13 mouse cellular contexts compared by ENCODE assay signal in genomic region chr15:12907962-12908719, GRCm38 (mm10).
A peak's percentile ranks its signal among the peaks of the same experiment; 100 is the strongest.
DNase-seq lines count a peak whose midpoint lies in the region; ATAC-seq and TF ChIP-seq lines count a peak whose summit lies in the region.
"Had no signal": no experiment of that assay in that cellular context is flagged by ENCODE, and none has a peak within 500 bp of the region (broad histone marks: within the 10 kb centered on the region; RNA-seq: fewer than 3 reads in every experiment).

No protein-coding gene starts in this region.

- peak; percentile 31 for DNase-seq in heart, adult 11 months
- DNase-seq in heart, adult 2 months = no peak
- DNase-seq in left cerebral cortex, postnatal 25 days (ENCODE audit: low spot score in 2 of 2) = peak; percentile 13 to 70
- no peak for DNase-seq in left cerebral cortex, adult 18-20 months (ENCODE audit: low spot score in 2 of 2)
- no peak for DNase-seq in liver, postnatal 0 days
- no peak for DNase-seq in neural tube, embryonic 10.5 days (ENCODE audit: extremely low spot score, low spot score)
- DNase-seq: cerebellum, adult 11 months; layer of hippocampus, postnatal 36 days had no signal

- H3K27ac ChIP-seq in heart, adult 2 months = no peak overlapping the region
- H3K27ac ChIP-seq in liver, postnatal 0 days (ENCODE audit: low read depth) = no peak overlapping the region
- H3K27ac ChIP-seq: embryonic facial prominence, embryonic 15.5 days; liver, embryonic 15.5 days had no signal

- intact Hi-C loops in heart, adult 2 months (cut with DNase I) = no loop called here
- intact Hi-C loops in left cerebral cortex, postnatal 25 days (cut with DNase I) = loop anchor here (5.0 kb wide), 1 partner anchor 124 kb away; no protein-coding TSS in a partner anchor

- H3K27me3 ChIP-seq in heart, adult 2 months (ENCODE audit: control insufficient read depth, insufficient read depth, low read length) = no peaks in the 10 kb centered on the region
- no peaks in the 10 kb centered on the region for H3K27me3 ChIP-seq in liver, postnatal 0 days (ENCODE audit: insufficient read depth, low read length)
- H3K27me3 ChIP-seq: embryonic facial prominence, embryonic 15.5 days; liver, embryonic 15.5 days; megakaryocyte, embryonic 14.5 days had no signal

- no peak overlapping the region for H3K9ac ChIP-seq in heart, adult 2 months (ENCODE audit: low read depth, low read length)
- no peak overlapping the region for H3K9ac ChIP-seq in liver, postnatal 0 days (replicated peaks)
- H3K9ac ChIP-seq: embryonic facial prominence, embryonic 15.5 days; liver, embryonic 15.5 days had no signal

- no peaks in the 10 kb centered on the region for H3K4me1 ChIP-seq in heart, adult 2 months (ENCODE audit: control insufficient read depth, insufficient read depth, low read length)
- H3K4me1 ChIP-seq in liver, postnatal 0 days (ENCODE audit: insufficient read depth) = no peaks in the 10 kb centered on the region
- H3K4me1 ChIP-seq: embryonic facial prominence, embryonic 15.5 days had no signal

- 56% methylated on average over 19 of the region's 19 CpGs for WGBS in heart, adult 2 months
- 67% methylated on average over 19 of the region's 19 CpGs for WGBS in liver, postnatal 0 days (ENCODE audit: insufficient replicate concordance)

- TF ChIP-seq CTCF in heart, adult 2 months (IDR thresholded peaks at IDR 0.05) = no peak
- no peak for TF ChIP-seq CTCF in liver, postnatal 0 days (IDR thresholded peaks at IDR 0.05; ENCODE audit: low read depth)

- 0 out of 2 replicates have a peak, but pooled peaks have one; percentile 39 for ATAC-seq in erythroid progenitor cell, adult 5-6 weeks (replicated peaks; ENCODE audit: low FRiP score, poor library complexity, severe bottlenecking)
- ATAC-seq in liver, postnatal 0 days = peak; percentile 48; the same call in 1 of the 2 replicates
- ATAC-seq: intestine, postnatal 0 days had no signal

- no peak for TF ChIP-seq POLR2A in heart, adult 2 months (IDR thresholded peaks at IDR 0.05; ENCODE audit: insufficient read depth, low read depth, low read length)

- H3K4me3 ChIP-seq in heart, adult 2 months = no peak overlapping the region
- no peak overlapping the region for H3K4me3 ChIP-seq in liver, postnatal 0 days (ENCODE audit: low read depth, low read length)
- H3K4me3 ChIP-seq: embryonic facial prominence, embryonic 15.5 days; liver, embryonic 15.5 days; megakaryocyte, embryonic 14.5 days had no signal

- no peaks in the 10 kb centered on the region for H3K9me3 ChIP-seq in liver, postnatal 0 days (ENCODE audit: low read length)
- H3K9me3 ChIP-seq: embryonic facial prominence, embryonic 15.5 days; liver, embryonic 15.5 days; megakaryocyte, embryonic 14.5 days had no signal

- no peaks in the 10 kb centered on the region for H3K36me3 ChIP-seq in heart, adult 2 months (ENCODE audit: control insufficient read depth, insufficient read depth, low read length)
- H3K36me3 ChIP-seq in liver, postnatal 0 days (replicated peaks; ENCODE audit: insufficient read depth, low read length) = peaks cover 29% of the 10 kb centered on the region

- no peaks in the 10 kb centered on the region for H3K79me2 ChIP-seq in heart, adult 2 months (replicated peaks; ENCODE audit: control insufficient read depth, insufficient read depth, low read length)

- no peak overlapping the region for H3K4me2 ChIP-seq in liver, postnatal 0 days (ENCODE audit: low read depth, low read length)
- H3K4me2 ChIP-seq: embryonic facial prominence, embryonic 15.5 days; liver, embryonic 15.5 days had no signal

- no peak for TF ChIP-seq EP300 in heart, adult 2 months (IDR thresholded peaks at IDR 0.05; ENCODE audit: insufficient read depth, low read depth, low read length)
- no peak for TF ChIP-seq EP300 in liver, postnatal 0 days (IDR thresholded peaks at IDR 0.05; ENCODE audit: low read depth)

Comparison
In these comparisons a context has a peak if more than half of its experiments do, and no peak if none do; other contexts are left out.
1. DNase-seq: peak in heart, adult 11 months (single experiment) and left cerebral cortex, postnatal 25 days (2 of 2); none in heart, adult 2 months (0 of 2), left cerebral cortex, adult 18-20 months (0 of 2), liver, postnatal 0 days (single experiment) and neural tube, embryonic 10.5 days (single experiment).